Mouse (Mus musculus): ENCODE measurements at regions not wholly inside any gene's neighbourhood (a gene's known extent, or its start where the extent isn't known, plus 50 kb on each side); places are given as distances from the start of the nearest gene placed in this dataset.

DNA sequence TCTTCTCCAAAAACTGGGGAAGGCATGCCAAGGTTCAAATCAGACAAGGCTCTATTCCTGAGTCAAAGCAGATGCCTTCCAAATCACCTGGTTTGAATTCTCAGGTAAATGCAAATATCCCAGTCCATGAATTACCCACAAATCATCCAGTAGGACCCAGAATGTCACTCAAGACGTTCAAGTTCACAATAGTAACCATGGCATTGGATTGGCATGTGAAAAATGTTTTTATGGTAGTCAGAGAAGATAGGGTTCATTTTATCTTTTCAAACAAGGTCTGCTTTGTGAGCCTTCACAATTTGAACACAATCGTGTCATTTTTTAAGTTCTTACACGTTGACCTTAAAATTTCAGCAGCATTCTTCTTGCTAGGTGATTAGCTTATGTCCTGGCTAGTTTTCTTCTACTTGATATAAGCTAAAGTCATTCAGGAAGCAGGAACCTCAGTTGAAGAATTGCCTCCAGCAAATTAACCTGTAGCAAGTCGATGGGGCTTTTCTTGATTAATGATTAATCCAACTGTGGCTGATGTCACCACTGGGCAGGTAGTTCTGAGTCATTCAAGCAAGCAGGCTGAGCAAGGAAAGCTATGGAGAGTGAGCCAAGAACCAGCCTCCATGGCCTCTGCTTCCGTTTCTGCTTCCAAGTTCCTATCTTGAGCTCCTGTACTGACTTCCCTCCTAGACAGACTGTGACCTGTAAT lies 165.3 kb upstream of the Sox11 start:
- WGBS, result 62% methylated on average over 5 of the region's 5 CpGs
- Histone ChIP-seq H3K36me3 (no peaks in the 10 kb centered on the region), H3K27ac (no peak overlapping the region), H3K4me2 (no peak overlapping the region), H3K9me3 (no peaks in the 10 kb centered on the region), H3K4me1 (peaks cover 10% of the 10 kb centered on the region), H3K4me3 (no peak overlapping the region), H3K27me3 (no peaks in the 10 kb centered on the region), H3K9ac (no peak overlapping the region)
- ATAC-seq (ENCODE audit: insufficient number of reproducible peaks, low FRiP score, low TSS enrichment, low read depth), result no peak

DNA sequence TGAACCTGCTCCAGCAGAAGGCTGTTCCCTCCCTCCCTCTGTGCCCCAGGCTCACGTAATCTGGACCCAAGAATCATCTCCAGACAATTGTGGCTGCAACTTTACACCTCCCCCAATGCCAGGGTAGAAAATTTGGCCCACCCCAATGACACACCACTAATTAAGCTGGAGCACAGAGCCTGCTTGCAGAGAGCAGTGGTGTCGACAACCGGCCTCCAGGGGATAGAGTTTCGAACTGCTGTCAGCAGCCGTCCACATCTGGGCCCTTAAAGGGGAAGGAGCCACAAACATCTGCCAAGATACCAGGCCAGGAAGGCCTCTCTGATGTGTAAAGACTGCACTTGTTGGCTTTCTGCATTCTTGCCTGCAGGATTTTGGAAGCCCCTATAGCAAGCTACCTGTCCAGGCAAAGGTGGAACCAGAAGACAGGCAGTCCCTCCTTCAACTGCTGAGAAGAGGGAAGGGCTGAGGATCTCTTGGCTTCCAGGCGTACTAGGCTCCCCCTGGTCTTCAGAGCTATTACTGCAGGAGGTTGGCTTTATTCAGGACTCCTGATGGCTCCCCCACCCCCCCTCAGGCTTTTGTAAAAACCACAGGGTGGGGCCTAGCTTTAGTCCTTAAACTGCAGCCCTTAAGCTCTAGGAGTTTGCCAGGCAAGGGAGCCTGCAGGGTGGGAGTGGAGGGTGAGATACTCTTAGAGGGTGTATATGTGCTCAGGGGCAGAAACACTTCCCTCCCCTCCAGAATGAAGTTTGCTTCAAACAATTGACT lies 160.5 kb upstream of the Sox11 start:
- H3K27me3 ChIP-seq, result no peaks in the 10 kb centered on the region
- WGBS, result 19% methylated on average over 6 of the region's 6 CpGs
- H3K27ac ChIP-seq, result no peak overlapping the region
- H3K4me3 ChIP-seq, result no peak overlapping the region
- no peak overlapping the region for H3K9ac ChIP-seq
- no peak for ATAC-seq (ENCODE audit: insufficient number of reproducible peaks, low FRiP score, low TSS enrichment, low read depth)
- H3K36me3 ChIP-seq, result no peaks in the 10 kb centered on the region
- H3K4me1 ChIP-seq, result peaks cover 18% of the 10 kb centered on the region
- no peak overlapping the region for H3K4me2 ChIP-seq
- H3K9me3 ChIP-seq, result no peaks in the 10 kb centered on the region

DNA sequence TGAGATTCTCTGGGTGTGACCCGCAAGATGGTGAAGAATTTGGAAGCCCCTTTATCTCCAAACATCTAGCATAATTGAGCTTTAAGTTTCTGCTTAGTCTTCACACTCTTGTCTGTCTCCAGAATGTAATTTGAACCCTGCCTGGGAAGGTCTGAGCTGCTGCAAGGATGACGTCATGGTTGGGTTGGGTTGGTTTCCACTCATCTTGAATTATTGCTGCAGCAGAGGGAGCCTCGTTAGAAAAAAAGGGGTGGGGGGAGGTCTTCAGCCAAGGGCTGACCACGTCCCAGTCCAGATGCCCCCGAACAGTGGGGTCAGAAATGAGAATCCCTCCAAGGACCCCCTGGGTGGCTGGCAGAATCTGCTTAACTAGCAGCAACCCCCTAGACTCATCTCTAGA lies 158.1 kb upstream of the Sox11 start:
- 0 out of 2 replicates have a peak overlapping the region, but pooled peaks have one; percentile 1 for H3K27ac ChIP-seq
- no peaks in the 10 kb centered on the region for H3K9me3 ChIP-seq
- peaks cover 18% of the 10 kb centered on the region for H3K4me1 ChIP-seq
- no peak overlapping the region for H3K4me3 ChIP-seq
- no peaks in the 10 kb centered on the region for H3K27me3 ChIP-seq
- no peak overlapping the region for H3K9ac ChIP-seq
- H3K4me2 ChIP-seq, result no peak overlapping the region
- ATAC-seq (ENCODE audit: insufficient number of reproducible peaks, low FRiP score, low TSS enrichment, low read depth), result 0 out of 2 replicates have a peak, but pooled peaks have one; percentile 14
- 18% methylated on average over 5 of the region's 5 CpGs for WGBS
- no peaks in the 10 kb centered on the region for H3K36me3 ChIP-seq

DNA sequence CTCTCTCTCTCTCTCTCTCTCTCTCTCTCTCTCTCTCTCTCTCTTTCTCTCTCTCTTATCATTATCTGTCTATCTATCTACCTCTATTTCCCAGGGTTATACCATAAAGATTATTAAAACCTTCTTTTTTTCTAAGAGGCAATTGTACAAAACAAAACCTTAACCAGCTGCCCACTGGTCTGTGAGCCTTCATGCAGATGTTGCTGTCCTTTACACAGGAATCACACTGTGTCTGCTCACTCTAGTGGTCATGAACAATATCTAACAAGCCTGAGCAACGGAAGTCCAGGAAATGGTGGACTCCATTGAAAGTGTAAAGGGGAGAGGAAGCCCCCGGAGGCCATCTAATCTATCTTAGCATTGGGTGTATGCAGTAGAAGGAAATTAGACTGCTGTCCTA lies 156.9 kb upstream of the Sox11 start:
- 62% methylated on average over 2 of the region's 2 CpGs for WGBS
- no peak overlapping the region for H3K4me2 ChIP-seq
- no peak overlapping the region for H3K4me3 ChIP-seq
- no peak overlapping the region for H3K27ac ChIP-seq
- H3K4me1 ChIP-seq, result peaks cover 18% of the 10 kb centered on the region
- H3K36me3 ChIP-seq, result no peaks in the 10 kb centered on the region
- no peaks in the 10 kb centered on the region for H3K9me3 ChIP-seq
- ATAC-seq (ENCODE audit: insufficient number of reproducible peaks, low FRiP score, low TSS enrichment, low read depth), result no peak
- H3K9ac ChIP-seq, result no peak overlapping the region
- no peaks in the 10 kb centered on the region for H3K27me3 ChIP-seq

DNA sequence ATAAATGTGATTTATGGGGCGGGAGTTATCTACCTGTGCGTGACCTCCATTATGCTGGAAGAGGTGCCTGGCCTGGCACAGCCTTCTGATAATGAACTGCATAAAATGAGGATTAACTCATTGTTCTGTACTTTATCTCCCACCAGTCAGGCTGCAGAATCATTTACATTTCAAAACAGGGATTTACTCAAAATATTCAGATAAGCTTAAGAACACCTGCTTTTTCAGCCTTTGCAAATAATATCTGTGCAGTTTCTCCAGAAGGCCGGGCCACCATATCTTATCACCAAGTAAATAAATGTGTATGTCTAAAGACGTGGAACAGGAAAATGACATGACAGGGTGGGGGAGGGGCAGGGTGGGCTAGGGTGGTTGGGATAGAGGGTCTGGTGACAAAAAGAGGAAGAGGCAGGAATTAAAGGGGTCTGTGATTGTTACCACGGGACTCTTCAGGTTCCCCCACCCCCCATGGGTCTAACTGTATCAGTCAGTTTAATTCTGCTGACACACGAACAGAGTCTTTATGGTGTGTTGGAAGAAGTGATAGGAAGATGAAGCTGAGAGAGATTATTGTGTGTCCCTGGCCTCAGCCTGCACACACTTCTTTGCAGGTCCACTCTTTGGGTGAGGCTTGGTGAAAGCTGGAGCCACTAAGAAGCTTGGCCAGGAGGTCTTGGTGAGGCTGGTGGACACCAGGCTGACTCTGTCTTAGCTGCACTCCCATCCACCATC lies 154.6 kb upstream of the Sox11 start:
- H3K4me2 ChIP-seq, result no peak overlapping the region
- no peaks in the 10 kb centered on the region for H3K36me3 ChIP-seq
- WGBS, result 65% methylated on average over 6 of the region's 6 CpGs
- ATAC-seq (ENCODE audit: insufficient number of reproducible peaks, low FRiP score, low TSS enrichment, low read depth), result no peak
- no peaks in the 10 kb centered on the region for H3K27me3 ChIP-seq
- no peak overlapping the region for H3K9ac ChIP-seq
- H3K27ac ChIP-seq, result no peak overlapping the region
- no peak overlapping the region for H3K4me3 ChIP-seq
- H3K9me3 ChIP-seq, result no peaks in the 10 kb centered on the region
- peaks cover 11% of the 10 kb centered on the region for H3K4me1 ChIP-seq

DNA sequence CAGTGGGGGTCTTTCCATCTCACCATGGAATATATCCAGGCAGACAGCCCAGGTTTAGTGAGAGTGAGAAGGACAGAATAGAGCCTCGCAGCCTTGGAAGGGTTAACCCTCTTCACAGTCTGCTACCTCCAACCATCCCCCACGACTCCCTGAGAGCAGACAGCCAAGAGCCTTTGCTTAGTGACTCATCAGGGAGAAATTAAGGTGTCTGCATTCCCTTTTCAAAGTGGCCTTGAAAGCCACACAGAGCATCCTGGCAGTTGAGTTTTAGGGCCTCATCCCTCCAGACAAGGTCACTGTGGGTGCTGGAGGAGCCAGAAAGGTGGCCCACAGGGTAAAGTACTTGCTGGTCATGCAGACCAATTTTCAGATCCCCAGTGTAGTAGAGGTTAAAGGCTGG lies 149.9 kb upstream of the Sox11 start:
- Histone ChIP-seq H3K4me3 (no peak overlapping the region), H3K36me3 (no peaks in the 10 kb centered on the region), H3K27me3 (no peaks in the 10 kb centered on the region), H3K4me1 (peaks cover 10% of the 10 kb centered on the region; the same call in 1 of the 2 replicates), H3K9me3 (no peaks in the 10 kb centered on the region), H3K27ac (no peak overlapping the region), H3K9ac (no peak overlapping the region), H3K4me2 (no peak overlapping the region)
- ATAC-seq (ENCODE audit: insufficient number of reproducible peaks, low FRiP score, low TSS enrichment, low read depth), result no peak
- WGBS, result 20% methylated on average over 2 of the region's 2 CpGs

DNA sequence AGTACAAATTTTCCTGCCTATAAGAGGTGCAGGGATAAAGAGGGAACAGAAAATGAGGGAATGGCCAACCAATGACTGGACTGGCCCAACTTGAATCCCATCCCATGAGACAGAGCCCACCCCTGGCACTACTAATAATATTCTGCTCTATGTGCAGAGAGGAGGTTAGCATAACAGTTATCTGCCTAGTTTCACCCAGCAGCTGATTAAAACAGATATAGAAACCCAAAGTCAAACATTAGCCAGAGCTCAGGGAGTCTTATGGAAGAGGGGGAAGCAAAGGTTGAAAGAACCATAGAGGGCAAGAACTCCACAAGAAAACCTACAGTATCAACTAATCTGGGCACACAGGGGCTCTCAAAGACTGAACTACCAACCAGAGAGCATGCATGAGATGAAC lies 138.9 kb upstream of the Sox11 start:
- no peaks in the 10 kb centered on the region for H3K27me3 ChIP-seq
- H3K9me3 ChIP-seq, result no peaks in the 10 kb centered on the region
- H3K9ac ChIP-seq, result no peak overlapping the region
- no peak for ATAC-seq (ENCODE audit: insufficient number of reproducible peaks, low FRiP score, low TSS enrichment, low read depth)
- H3K4me3 ChIP-seq, result no peak overlapping the region
- H3K4me1 ChIP-seq, result no peaks in the 10 kb centered on the region
- H3K36me3 ChIP-seq, result no peaks in the 10 kb centered on the region
- no peak overlapping the region for H3K27ac ChIP-seq
- no peak overlapping the region for H3K4me2 ChIP-seq

DNA sequence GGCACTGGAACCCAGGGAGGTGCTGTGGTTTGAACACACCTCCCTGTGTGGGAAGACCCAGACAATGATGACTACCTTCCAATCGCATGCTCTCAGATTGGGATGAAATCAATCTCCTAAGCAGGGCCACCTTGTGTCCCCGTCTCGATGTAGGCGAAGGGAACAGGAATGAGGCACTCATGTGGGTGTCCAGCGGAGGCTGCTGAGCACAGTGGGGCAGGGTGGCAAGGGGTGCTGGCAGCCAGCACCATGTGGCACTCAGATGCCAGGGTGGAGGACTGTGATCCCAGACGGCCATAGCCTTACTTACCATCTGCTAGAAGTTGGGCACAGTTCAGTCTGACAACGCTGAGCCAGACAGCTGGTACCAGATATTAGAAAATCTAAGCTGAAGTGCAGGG lies 137.2 kb upstream of the Sox11 start:
- Histone ChIP-seq H3K36me3 (no peaks in the 10 kb centered on the region), H3K27ac (no peak overlapping the region), H3K4me1 (0 out of 2 replicates have a peak, but pooled peaks cover 5% of the 10 kb centered on the region), H3K4me2 (no peak overlapping the region), H3K9ac (no peak overlapping the region), H3K9me3 (no peaks in the 10 kb centered on the region), H3K27me3 (no peaks in the 10 kb centered on the region), H3K4me3 (no peak overlapping the region)
- no peak for ATAC-seq (ENCODE audit: insufficient number of reproducible peaks, low FRiP score, low TSS enrichment, low read depth)
- WGBS, result 84% methylated on average over 7 of the region's 7 CpGs

DNA sequence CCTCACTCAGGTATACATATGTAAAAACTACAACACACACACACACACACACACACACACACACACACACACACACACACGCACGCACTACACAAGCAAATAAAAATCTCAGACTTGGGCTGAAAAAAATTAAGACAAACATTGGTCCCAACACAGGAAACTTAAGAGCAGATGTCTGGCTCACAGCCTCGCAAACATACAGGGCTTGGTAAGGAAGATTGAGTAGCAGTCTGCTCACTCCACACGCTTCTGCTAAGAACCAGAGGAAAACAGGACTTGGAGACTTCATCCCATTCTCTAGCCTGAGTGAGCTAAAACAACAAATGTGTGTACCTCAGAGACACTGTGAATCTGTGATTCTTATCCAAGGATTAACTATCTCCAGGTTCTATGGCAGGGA lies 132.3 kb upstream of the Sox11 start:
- no peak overlapping the region for H3K27ac ChIP-seq
- no peak for ATAC-seq (ENCODE audit: insufficient number of reproducible peaks, low FRiP score, low TSS enrichment, low read depth)
- 14% methylated on average over 4 of the region's 4 CpGs for WGBS

DNA sequence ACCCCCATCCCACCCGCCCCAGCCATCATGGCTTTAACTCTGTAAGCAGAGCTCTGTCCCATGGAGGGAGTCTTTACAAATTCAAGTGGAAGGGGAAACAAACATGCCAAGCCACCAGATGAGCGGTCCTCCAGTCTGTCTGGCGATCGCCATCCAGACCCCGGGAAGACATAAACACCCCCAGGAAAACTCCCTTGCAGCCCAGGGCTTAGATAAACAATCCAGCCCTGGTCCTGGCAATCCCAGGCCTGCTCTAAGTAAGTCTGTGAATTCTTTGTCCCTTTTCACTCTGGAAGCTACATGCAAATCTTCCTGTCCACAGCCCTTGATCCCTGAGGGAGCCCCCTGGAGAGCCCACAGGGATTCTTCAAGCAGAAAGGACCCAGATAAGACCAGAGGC lies 129.2 kb upstream of the Sox11 start:
- H3K36me3 ChIP-seq, result no peaks in the 10 kb centered on the region
- ATAC-seq (ENCODE audit: insufficient number of reproducible peaks, low FRiP score, low TSS enrichment, low read depth), result no peak
- H3K4me1 ChIP-seq, result peaks cover 21% of the 10 kb centered on the region
- no peaks in the 10 kb centered on the region for H3K27me3 ChIP-seq
- no peaks in the 10 kb centered on the region for H3K9me3 ChIP-seq
- H3K27ac ChIP-seq, result no peak overlapping the region
- no peak overlapping the region for H3K4me3 ChIP-seq
- no peak overlapping the region for H3K9ac ChIP-seq
- WGBS, result 51% methylated on average over 5 of the region's 5 CpGs
- no peak overlapping the region for H3K4me2 ChIP-seq

More for the DNA sequence above, 132.3 kb upstream of the Sox11 start:
- Histone ChIP-seq H3K27me3 (no peaks in the 10 kb centered on the region), H3K9me3 (no peaks in the 10 kb centered on the region), H3K4me3 (no peak overlapping the region), H3K9ac (no peak overlapping the region), H3K36me3 (no peaks in the 10 kb centered on the region), H3K4me2 (no peak overlapping the region), H3K4me1 (peaks cover 21% of the 10 kb centered on the region)

DNA sequence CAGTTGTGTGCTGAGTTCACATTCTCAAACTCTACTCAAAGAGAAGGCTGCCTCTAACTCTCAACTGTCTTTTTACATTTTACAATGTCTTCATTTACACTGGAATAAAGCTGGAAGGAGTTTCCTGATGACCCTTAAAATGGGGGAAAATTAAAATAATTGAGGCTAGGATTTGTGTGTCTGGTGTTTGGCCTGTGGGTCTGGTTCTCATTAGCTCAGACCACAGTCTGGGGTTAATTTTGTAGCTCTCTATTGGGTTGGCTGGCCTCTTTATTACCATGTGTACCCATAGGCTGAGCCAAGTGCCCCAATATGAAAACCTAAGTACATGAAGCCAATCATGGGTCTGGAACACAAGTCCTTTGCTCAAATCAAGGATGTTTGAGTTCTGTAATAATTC lies 128.0 kb upstream of the Sox11 start:
- Histone ChIP-seq H3K27ac (no peak overlapping the region), H3K4me1 (peaks cover 32% of the 10 kb centered on the region), H3K4me3 (no peak overlapping the region), H3K36me3 (no peaks in the 10 kb centered on the region), H3K9me3 (no peaks in the 10 kb centered on the region), H3K9ac (no peak overlapping the region), H3K4me2 (no peak overlapping the region), H3K27me3 (no peaks in the 10 kb centered on the region)
- ATAC-seq (ENCODE audit: insufficient number of reproducible peaks, low FRiP score, low TSS enrichment, low read depth), result no peak

DNA sequence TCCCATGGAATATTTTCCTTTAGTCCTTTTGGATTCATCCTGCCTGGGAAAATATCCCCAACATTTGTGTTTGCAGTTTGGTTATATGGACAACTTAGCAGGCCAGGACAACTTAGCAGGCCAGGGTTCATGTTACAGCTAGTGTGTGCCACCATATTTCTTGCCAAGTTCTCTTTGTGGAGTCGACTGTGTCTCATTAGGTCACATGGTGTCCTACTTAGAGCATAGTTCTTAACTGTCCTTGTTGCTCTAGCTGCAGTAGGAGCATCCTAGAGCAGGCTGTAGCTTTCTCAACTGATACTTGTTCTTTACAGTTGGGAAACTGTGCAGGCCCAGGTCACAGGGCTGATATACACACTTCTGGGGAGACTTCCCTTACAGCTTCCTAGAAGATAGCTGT lies 126.4 kb upstream of the Sox11 start:
- no peak overlapping the region for H3K27ac ChIP-seq

More for the DNA sequence above, 126.4 kb upstream of the Sox11 start:
- Histone ChIP-seq H3K9me3 (no peaks in the 10 kb centered on the region), H3K4me1 (peaks cover 25% of the 10 kb centered on the region), H3K4me3 (no peak overlapping the region), H3K36me3 (no peaks in the 10 kb centered on the region), H3K9ac (no peak overlapping the region), H3K4me2 (no peak overlapping the region), H3K27me3 (no peaks in the 10 kb centered on the region)
- ATAC-seq (ENCODE audit: insufficient number of reproducible peaks, low FRiP score, low TSS enrichment, low read depth), result no peak
- 29% methylated on average over 1 of the region's 1 CpGs for WGBS
